Mouse (Mus musculus): Measurements from ENCODE around the gene Ccdc33.

DNA sequence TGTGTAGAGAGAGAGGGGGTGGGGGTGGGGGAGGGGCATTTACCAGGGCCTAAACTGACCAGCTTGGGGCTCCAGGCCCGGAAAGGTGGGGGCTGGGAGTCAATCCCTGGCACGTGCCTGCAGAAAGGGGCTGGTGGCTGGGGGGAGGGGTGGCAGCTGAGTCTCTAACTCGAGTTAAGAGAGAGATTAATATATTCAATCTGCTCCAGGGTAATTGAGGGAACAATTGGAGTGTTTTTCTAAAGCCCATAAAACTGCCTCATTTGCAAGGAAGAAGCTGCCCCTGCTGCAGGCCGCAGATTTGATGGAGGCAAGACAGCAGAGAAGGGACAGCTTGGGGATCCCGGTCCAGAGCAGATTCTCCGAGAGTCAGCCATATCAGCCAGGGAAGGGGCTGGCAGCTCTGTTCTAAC, 5.8 kb downstream of the Ccdc33 start:
- TF ChIP-seq CTCF (IDR thresholded peaks at IDR 0.05; ENCODE audit: insufficient read depth, low read length) (no peak), POLR2A (IDR thresholded peaks at IDR 0.05; ENCODE audit: borderline replicate concordance, extremely low read depth, low read depth, low read length) (no peak)
